Mouse (Mus musculus): ENCODE data around the gene Hist1h2bf. TPM values are rescaled to one million over a fixed set of nuclear protein-coding genes. Genes with fewer than 3 reads are reported as not detected.
"Not testable (repeated sequence)": the region's sequence is repeated elsewhere in the genome, so short reads cannot be mapped to it uniquely, and the experiment has no call there.

Gene Hist1h2bf
- polyA plus RNA-seq, 1 experiment from 2014 or later = 4.8 TPM

- H3K36me3 ChIP-seq (replicated peaks) = no peaks in the 10 kb centered on the region
- no peaks in the 10 kb centered on the region for H3K9me3 ChIP-seq
- no peaks in the 10 kb centered on the region for H3K27me3 ChIP-seq (replicated peaks; ENCODE audit: low read depth, poor library complexity, severe bottlenecking)
- H3K4me3 ChIP-seq = no peak overlapping the region
- H3K27ac ChIP-seq (replicated peaks) = no peak overlapping the region
- no peak for DNase-seq (ENCODE audit: low spot score)
- 81% methylated on average over 7 of the region's 7 CpGs for WGBS
- H3K4me1 ChIP-seq = no peaks in the 10 kb centered on the region
These were observed 29.2 kb upstream of the Hist1h2bf start for GRCm38 (mm10) chr13:23603182-23603699.

- peaks cover 4% of the 10 kb centered on the region for H3K4me1 ChIP-seq
- WGBS = 8% methylated on average over 9 of the region's 9 CpGs
- DNase-seq (ENCODE audit: low spot score) = peak; percentile 76
- no peak overlapping the region for H3K4me3 ChIP-seq
- H3K27ac ChIP-seq (replicated peaks) = no peak overlapping the region
- no peaks in the 10 kb centered on the region for H3K36me3 ChIP-seq (replicated peaks)
- H3K27me3 ChIP-seq (replicated peaks; ENCODE audit: low read depth, poor library complexity, severe bottlenecking) = no peaks in the 10 kb centered on the region
- H3K9me3 ChIP-seq = no peaks in the 10 kb centered on the region
These were observed 24.0 kb upstream of the Hist1h2bf start for GRCm38 (mm10) chr13:23597957-23598356.

- Histone ChIP-seq H3K4me1 (peaks cover 10% of the 10 kb centered on the region), H3K27me3 (replicated peaks; ENCODE audit: low read depth, poor library complexity, severe bottlenecking) (no peaks in the 10 kb centered on the region), H3K9me3 (no peaks in the 10 kb centered on the region), H3K4me3 (no peak overlapping the region), H3K27ac (replicated peaks) (no peak overlapping the region), H3K36me3 (replicated peaks) (no peaks in the 10 kb centered on the region)
- 85% methylated on average over 7 of the region's 7 CpGs for WGBS
- DNase-seq (ENCODE audit: low spot score) = no peak
These were observed 21.8 kb upstream of the Hist1h2bf start for GRCm38 (mm10) chr13:23595622-23596372.

GRCm38 (mm10) chr13:23595185-23595584 is 21.2 kb upstream of the Hist1h2bf start:
- WGBS = 73% methylated on average over 2 of the region's 2 CpGs
- Histone ChIP-seq H3K4me1 (peaks cover 10% of the 10 kb centered on the region), H3K36me3 (replicated peaks) (no peaks in the 10 kb centered on the region), H3K27me3 (replicated peaks; ENCODE audit: low read depth, poor library complexity, severe bottlenecking) (no peaks in the 10 kb centered on the region), H3K27ac (replicated peaks) (no peak overlapping the region), H3K4me3 (no peak overlapping the region), H3K9me3 (no peaks in the 10 kb centered on the region)
- DNase-seq (ENCODE audit: low spot score) = no peak

- 78% methylated on average over 5 of the region's 5 CpGs for WGBS
- DNase-seq (ENCODE audit: low spot score) = no peak
- Histone ChIP-seq H3K27me3 (replicated peaks; ENCODE audit: low read depth, poor library complexity, severe bottlenecking) (no peaks in the 10 kb centered on the region), H3K4me1 (peaks cover 10% of the 10 kb centered on the region), H3K9me3 (no peaks in the 10 kb centered on the region), H3K4me3 (no peak overlapping the region), H3K27ac (replicated peaks) (peak overlapping the region; percentile 54), H3K36me3 (replicated peaks) (no peaks in the 10 kb centered on the region)
These were observed 19.2 kb upstream of the Hist1h2bf start for GRCm38 (mm10) chr13:23593051-23593770.

- H3K4me3 ChIP-seq = no peak overlapping the region
- DNase-seq (ENCODE audit: low spot score) = no peak
- WGBS = 79% methylated on average over 7 of the region's 7 CpGs
- H3K9me3 ChIP-seq = no peaks in the 10 kb centered on the region
- H3K36me3 ChIP-seq (replicated peaks) = no peaks in the 10 kb centered on the region
- H3K4me1 ChIP-seq = peaks cover 10% of the 10 kb centered on the region
- H3K27me3 ChIP-seq (replicated peaks; ENCODE audit: low read depth, poor library complexity, severe bottlenecking) = no peaks in the 10 kb centered on the region
- H3K27ac ChIP-seq (replicated peaks) = 0 out of 2 replicates have a peak overlapping the region, but pooled peaks have one; percentile 54
These were observed 18.6 kb upstream of the Hist1h2bf start for GRCm38 (mm10) chr13:23592614-23593013.

- not testable (repeated sequence) for H3K4me3 ChIP-seq; H3K9me3 ChIP-seq; H3K27me3 ChIP-seq (replicated peaks; ENCODE audit: low read depth, poor library complexity, severe bottlenecking); H3K27ac ChIP-seq (replicated peaks); H3K36me3 ChIP-seq (replicated peaks); DNase-seq (ENCODE audit: low spot score)
- 90% methylated on average over 7 of the region's 7 CpGs for WGBS
- peaks cover 13% of the 10 kb centered on the region for H3K4me1 ChIP-seq
These were observed 17.9 kb upstream of the Hist1h2bf start for GRCm38 (mm10) chr13:23591886-23592285.

GRCm38 (mm10) chr13:23591206-23591605 is 17.2 kb upstream of the Hist1h2bf start:
- H3K36me3 ChIP-seq (replicated peaks) = no peaks in the 10 kb centered on the region
- no peak overlapping the region for H3K27ac ChIP-seq (replicated peaks)
- no peaks in the 10 kb centered on the region for H3K27me3 ChIP-seq (replicated peaks; ENCODE audit: low read depth, poor library complexity, severe bottlenecking)
- no peak overlapping the region for H3K4me3 ChIP-seq
- DNase-seq (ENCODE audit: low spot score) = no peak
- peaks cover 17% of the 10 kb centered on the region for H3K4me1 ChIP-seq
- WGBS = 93% methylated on average over 7 of the region's 7 CpGs
- H3K9me3 ChIP-seq = no peaks in the 10 kb centered on the region

GRCm38 (mm10) chr13:23586940-23587225 is 12.9 kb upstream of the Hist1h2bf start:
- Histone ChIP-seq H3K36me3 (replicated peaks) (no peaks in the 10 kb centered on the region), H3K9me3 (no peaks in the 10 kb centered on the region), H3K4me1 (peaks cover 30% of the 10 kb centered on the region), H3K27ac (replicated peaks) (peak overlapping the region; percentile 94), H3K4me3 (peak overlapping the region; percentile 65), H3K27me3 (replicated peaks; ENCODE audit: low read depth, poor library complexity, severe bottlenecking) (no peaks in the 10 kb centered on the region)
- whole genome bisulfite sequencing = 9% methylated on average over 1 of the region's 1 CpGs
- no peak for DNase-seq (ENCODE audit: low spot score)

GRCm38 (mm10) chr13:23586099-23586939 is 12.3 kb upstream of the Hist1h2bf start:
- Histone ChIP-seq H3K4me3 (peak overlapping the region; percentile 65), H3K27me3 (replicated peaks; ENCODE audit: low read depth, poor library complexity, severe bottlenecking) (no peaks in the 10 kb centered on the region), H3K36me3 (replicated peaks) (no peaks in the 10 kb centered on the region), H3K27ac (replicated peaks) (peak overlapping the region; percentile 94), H3K4me1 (peaks cover 30% of the 10 kb centered on the region), H3K9me3 (no peaks in the 10 kb centered on the region)
- DNase-seq (ENCODE audit: low spot score) = peak; percentile 34
- 3% methylated on average over 22 of the region's 22 CpGs for WGBS

GRCm38 (mm10) chr13:23585442-23586098 is 11.6 kb upstream of the Hist1h2bf start:
- H3K27me3 ChIP-seq (replicated peaks; ENCODE audit: low read depth, poor library complexity, severe bottlenecking); H3K36me3 ChIP-seq (replicated peaks); H3K9me3 ChIP-seq: not testable (repeated sequence)
- DNase-seq (ENCODE audit: low spot score) = peak; percentile 81
- H3K4me1 ChIP-seq = peaks cover 34% of the 10 kb centered on the region
- WGBS = under 1% methylated on average over 36 of the region's 36 CpGs
- H3K4me3 ChIP-seq = peak overlapping the region; percentile 65
- H3K27ac ChIP-seq (replicated peaks) = peak overlapping the region; percentile 94

GRCm38 (mm10) chr13:23585029-23585441 is 11.0 kb upstream of the Hist1h2bf start:
- H3K4me1 ChIP-seq = peaks cover 34% of the 10 kb centered on the region
- no peaks in the 10 kb centered on the region for H3K36me3 ChIP-seq (replicated peaks)
- peak overlapping the region; percentile 65 for H3K4me3 ChIP-seq
- peak overlapping the region; percentile 94 for H3K27ac ChIP-seq (replicated peaks)
- under 1% methylated on average over 21 of the region's 21 CpGs for WGBS
- no peaks in the 10 kb centered on the region for H3K27me3 ChIP-seq (replicated peaks; ENCODE audit: low read depth, poor library complexity, severe bottlenecking)
- H3K9me3 ChIP-seq = no peaks in the 10 kb centered on the region
- DNase-seq (ENCODE audit: low spot score) = peak; percentile 79
